Mouse (Mus musculus) kidney, embryonic 15.5 days (tissue): ENCODE results near the gene Olfr723. TPM values are rescaled to one million over a fixed set of nuclear protein-coding genes. Genes with fewer than 3 reads are reported as not detected.
"Not testable (repeated sequence)": the region's sequence is repeated elsewhere in the genome, so short reads cannot be mapped to it uniquely, and the experiment has no call there.

Experiments
- ATAC-seq: fragments of 200-750 bp; cut with Nextera tagmentation; replicated peaks from 2 replicates; pipeline ENCODE4 v1.8.0; 2017; ENCODE audit warnings: moderate TSS enrichment; ENCODE audit not compliant: low FRiP score
- H3K27ac ChIP-seq: fragments of 300-500 bp; sonication (generic); 2 replicates; pipeline ENCODE4 v1.5.1; 2015; ENCODE audit warnings: mild to moderate bottlenecking, inconsistent platforms
- H3K27me3 ChIP-seq: fragments of 300-500 bp; sonication (generic); 2 replicates; pipeline ENCODE4 v1.6.1; 2015; ENCODE audit warnings: inconsistent platforms
- H3K36me3 ChIP-seq: fragments of 300-500 bp; sonication (generic); 2 replicates; pipeline ENCODE4 v1.6.1; 2015; ENCODE audit warnings: inconsistent platforms
- H3K4me1 ChIP-seq: fragments of 300-500 bp; sonication (generic); 2 replicates; pipeline ENCODE4 v1.6.1; 2015; ENCODE audit warnings: inconsistent platforms
- H3K4me2 ChIP-seq: fragments of 300-500 bp; sonication (generic); 2 replicates; pipeline ENCODE4 v1.6.1; 2015; ENCODE audit warnings: moderate library complexity, mild to moderate bottlenecking, inconsistent platforms
- H3K4me3 ChIP-seq: fragments of 300-500 bp; sonication (generic); replicated peaks from 2 replicates; pipeline ENCODE4 v1.5.1; 2015; ENCODE audit warnings: mild to moderate bottlenecking, inconsistent platforms
- H3K9ac ChIP-seq: fragments of 300-500 bp; sonication (generic); 2 replicates; pipeline ENCODE4 v1.6.1; 2015; ENCODE audit warnings: mild to moderate bottlenecking, inconsistent platforms
- H3K9me3 ChIP-seq: fragments of 300-500 bp; sonication (generic); replicated peaks from 2 replicates; pipeline ENCODE4 v1.6.1; 2016; ENCODE audit warnings: inconsistent platforms
- WGBS: fragments of 180-500 bp; shearing (Covaris S2); methylation state at CpG from one replicate; pipeline ENCODE4 v1.1.7; 2015; ENCODE audit warnings: mixed read lengths; 5-methylcytosine and 5-hydroxymethylcytosine counted together
- polyA plus RNA-seq: library from polyadenylated mRNA; unstranded; fragments of >200 nt; fragmentation: Nextera tagmentation; extraction: Ambion mirVana; gene quantifications from 2 replicates; pipeline ENCODE4 v1.2.1, GENCODE M21; 2015

Gene Olfr723
- not detected in 2 replicates for polyA plus RNA-seq

- not testable (repeated sequence) for H3K4me3 ChIP-seq, H3K36me3 ChIP-seq, H3K4me2 ChIP-seq, H3K9ac ChIP-seq, H3K27me3 ChIP-seq, ATAC-seq, H3K27ac ChIP-seq, H3K9me3 ChIP-seq, H3K4me1 ChIP-seq
Measured at GRCm38 (mm10) chr14:49931687-49932086, at the start of gene Olfr723. Olfr723 (minus strand) TSS chr14:49931787.

- H3K27ac ChIP-seq, ATAC-seq, H3K36me3 ChIP-seq, H3K9ac ChIP-seq, H3K9me3 ChIP-seq, H3K4me1 ChIP-seq, H3K4me2 ChIP-seq, H3K27me3 ChIP-seq, H3K4me3 ChIP-seq: not testable (repeated sequence)
- 76% methylated on average over 1 of the region's 1 CpGs for WGBS
Measured at GRCm38 (mm10) chr14:49963174-49963573, 31.6 kb upstream of the Olfr723 start, which contains the start of gene Olfr724. Olfr724 (minus strand) TSS chr14:49963274.

GRCm38 (mm10) chr14:49955890-49956289 lies 24.3 kb upstream of the Olfr723 start:
- WGBS: 43% methylated on average over 2 of the region's 2 CpGs
- no peaks in the 10 kb centered on the region for H3K27me3 ChIP-seq

GRCm38 (mm10) chr14:49901899-49902298 lies 29.7 kb downstream of the Olfr723 start, which contains the start of gene Olfr722:
Olfr722 (minus strand) TSS chr14:49901999.
- H3K4me1 ChIP-seq: no peaks in the 10 kb centered on the region
- H3K36me3 ChIP-seq: no peaks in the 10 kb centered on the region
- no peaks in the 10 kb centered on the region for H3K9me3 ChIP-seq
- no peak within 1 kb of the TSS for H3K4me2 ChIP-seq
- H3K27ac ChIP-seq: no peak within 1 kb of the TSS
- no peak for ATAC-seq
- no peak within 1 kb of the TSS for H3K4me3 ChIP-seq
- H3K27me3 ChIP-seq: no peaks in the 10 kb centered on the region
- no peak within 1 kb of the TSS for H3K9ac ChIP-seq

More at GRCm38 (mm10) chr14:49955890-49956289, 24.3 kb upstream of the Olfr723 start:
- ATAC-seq: no peak
- 0 out of 2 replicates have a peak, but pooled peaks cover 3% of the 10 kb centered on the region for H3K9me3 ChIP-seq
- no peak overlapping the region for H3K27ac ChIP-seq
- no peaks in the 10 kb centered on the region for H3K36me3 ChIP-seq
- no peak overlapping the region for H3K4me3 ChIP-seq
- H3K4me1 ChIP-seq: no peaks in the 10 kb centered on the region
- H3K4me2 ChIP-seq: no peak overlapping the region
- H3K9ac ChIP-seq: no peak overlapping the region

Other genes with a start within 250 kb of the Olfr723 start
- 5.7 and 7.7 TPM in 2 replicates for gene Armh4, start 148.4 kb downstream of the Olfr723 start, polyA plus RNA-seq
- gene Olfr722, start 29.8 kb downstream of the Olfr723 start, polyA plus RNA-seq: not detected in 2 replicates
- gene Olfr724, start 31.5 kb upstream of the Olfr723 start, polyA plus RNA-seq: not detected in 2 replicates
- gene Olfr725, start 108.6 kb upstream of the Olfr723 start, polyA plus RNA-seq: not detected in 2 replicates
- gene Olfr726, start 159.2 kb upstream of the Olfr723 start, polyA plus RNA-seq: not detected in 2 replicates
- not detected in 2 replicates for gene Olfr727, start 191.4 kb upstream of the Olfr723 start, polyA plus RNA-seq
- gene Olfr728, start 210.9 kb upstream of the Olfr723 start, polyA plus RNA-seq: not detected in 2 replicates
- gene Olfr729, start 221.1 kb upstream of the Olfr723 start, polyA plus RNA-seq: not detected in 2 replicates